Mouse (Mus musculus) bone marrow macrophage, adult 2 months (primary cell): ENCODE data around the gene Cnst. TPM values are rescaled to one million over a fixed set of nuclear protein-coding genes. Genes with fewer than 3 reads are reported as not detected.

Source experiments
- H3K27ac ChIP-seq: 2 replicates; pipeline ENCODE4 v1.5.1; 2012; ENCODE audit warnings: low read depth, low read length; ENCODE audit not compliant: insufficient read depth
- H3K4me1 ChIP-seq: 2 replicates; pipeline ENCODE4 v1.6.1; 2012; ENCODE audit warnings: low read length; ENCODE audit not compliant: control insufficient read depth, insufficient read depth
- H3K4me3 ChIP-seq: 2 replicates; pipeline ENCODE4 v1.5.1; 2012; ENCODE audit warnings: mild to moderate bottlenecking, low read length, moderate library complexity; ENCODE audit not compliant: insufficient read depth
- CTCF ChIP-seq: IDR thresholded peaks from 2 replicates; pipeline ENCODE4 v1.5.1; 2012; ENCODE audit warnings: low read depth, mild to moderate bottlenecking, low read length, moderate library complexity
- POLR2A ChIP-seq: IDR thresholded peaks from 2 replicates; pipeline ENCODE4 v1.6.1; 2012; ENCODE audit warnings: mild to moderate bottlenecking, low read depth, low read length, borderline replicate concordance
- polyA plus RNA-seq: library from polyadenylated mRNA; stranded (reverse); fragments of >200 nt; gene quantifications from 2 replicates; pipeline ENCODE4 v1.2.4, GENCODE M21; 2012; ENCODE audit not compliant: missing spikeins, insufficient read depth, insufficient read length

Gene Cnst
- polyA plus RNA-seq, 1 experiment, result 11.9 TPM

DNA sequence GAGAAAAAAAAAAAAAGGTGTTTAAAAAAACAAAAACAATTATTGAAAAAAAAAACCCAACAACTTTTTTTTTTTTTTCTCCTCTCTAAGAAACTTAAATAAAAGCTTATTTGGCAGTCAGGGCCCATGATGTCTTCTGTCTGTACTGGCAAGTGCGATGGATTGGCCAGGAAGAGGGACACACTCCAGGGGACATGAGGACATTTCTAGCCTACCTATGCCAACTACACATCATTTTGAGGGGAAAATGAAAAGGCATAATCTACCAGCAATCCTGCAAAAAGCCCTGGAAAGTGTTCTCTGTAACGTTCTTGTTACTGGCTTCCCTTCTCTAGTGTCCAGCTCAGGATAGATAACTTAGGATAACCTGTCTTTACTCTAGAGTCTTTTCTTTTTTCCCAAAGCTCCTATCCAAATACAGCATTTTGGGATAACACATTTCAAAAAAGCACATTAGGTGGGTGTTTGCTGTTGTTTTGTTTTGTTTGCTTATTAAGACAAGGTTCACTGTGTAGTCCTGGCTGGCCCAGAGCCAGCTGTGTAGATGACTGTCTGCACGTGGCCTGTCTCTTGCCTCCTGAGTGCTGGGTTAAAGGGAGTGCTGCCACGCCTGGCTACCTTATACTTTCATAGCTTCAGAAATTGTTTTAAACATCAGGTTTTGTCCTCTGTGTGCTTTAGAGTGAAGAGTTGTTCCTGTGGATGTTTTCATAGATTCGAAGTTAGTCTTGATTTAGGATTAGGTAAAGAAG, 7.2 kb downstream of the Cnst start:
- no peak for TF ChIP-seq POLR2A
- TF ChIP-seq CTCF, result no peak
- Histone ChIP-seq H3K4me3 (no peak overlapping the region), H3K4me1 (peaks cover 16% of the 10 kb centered on the region), H3K27ac (no peak overlapping the region)

DNA sequence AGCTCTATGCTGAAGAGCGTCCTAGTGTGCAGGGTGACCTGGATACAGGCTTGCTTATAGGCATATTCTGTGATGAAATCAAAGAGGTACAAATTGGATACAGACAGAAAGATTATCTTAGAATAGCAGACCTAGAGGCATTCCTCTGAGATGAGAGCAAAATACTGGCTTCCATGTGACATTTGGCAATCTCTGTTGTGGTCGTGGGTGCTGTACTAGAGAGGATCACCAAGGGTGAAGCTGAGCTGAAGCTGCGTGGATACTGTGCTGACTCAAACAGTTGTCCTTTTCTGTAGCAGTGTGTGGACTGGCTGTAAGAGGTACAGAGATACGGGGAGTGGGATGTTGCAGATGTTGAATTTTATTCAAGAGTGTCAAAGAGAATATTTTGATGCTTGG, 7.8 kb downstream of the Cnst start:
- no peak overlapping the region for H3K27ac ChIP-seq
- no peak for TF ChIP-seq CTCF
- no peak for TF ChIP-seq POLR2A
- H3K4me1 ChIP-seq, result peaks cover 13% of the 10 kb centered on the region
- H3K4me3 ChIP-seq, result no peak overlapping the region

DNA sequence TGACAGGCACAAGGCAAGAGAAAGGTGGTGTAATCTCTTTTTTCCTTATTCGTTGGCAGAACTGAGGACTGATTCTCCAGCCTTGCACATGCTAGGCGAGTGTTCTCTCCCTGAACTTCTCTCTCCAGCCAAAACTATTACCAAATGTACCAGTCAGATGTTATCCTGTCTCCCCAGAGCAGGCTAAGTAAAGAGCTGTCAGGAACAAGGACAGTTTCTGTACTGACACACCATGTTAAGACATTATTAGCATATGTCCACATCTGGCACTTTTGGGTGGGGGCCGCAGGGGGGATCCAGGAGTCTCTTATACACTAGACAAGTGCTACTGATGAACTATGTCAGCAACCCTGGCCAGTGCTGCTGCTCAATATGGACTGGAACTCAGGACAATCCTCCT, 10.8 kb downstream of the Cnst start:
- Histone ChIP-seq H3K4me3 (no peak overlapping the region), H3K27ac (no peak overlapping the region), H3K4me1 (peaks cover 28% of the 10 kb centered on the region)
- no peak for TF ChIP-seq POLR2A
- no peak for TF ChIP-seq CTCF

DNA sequence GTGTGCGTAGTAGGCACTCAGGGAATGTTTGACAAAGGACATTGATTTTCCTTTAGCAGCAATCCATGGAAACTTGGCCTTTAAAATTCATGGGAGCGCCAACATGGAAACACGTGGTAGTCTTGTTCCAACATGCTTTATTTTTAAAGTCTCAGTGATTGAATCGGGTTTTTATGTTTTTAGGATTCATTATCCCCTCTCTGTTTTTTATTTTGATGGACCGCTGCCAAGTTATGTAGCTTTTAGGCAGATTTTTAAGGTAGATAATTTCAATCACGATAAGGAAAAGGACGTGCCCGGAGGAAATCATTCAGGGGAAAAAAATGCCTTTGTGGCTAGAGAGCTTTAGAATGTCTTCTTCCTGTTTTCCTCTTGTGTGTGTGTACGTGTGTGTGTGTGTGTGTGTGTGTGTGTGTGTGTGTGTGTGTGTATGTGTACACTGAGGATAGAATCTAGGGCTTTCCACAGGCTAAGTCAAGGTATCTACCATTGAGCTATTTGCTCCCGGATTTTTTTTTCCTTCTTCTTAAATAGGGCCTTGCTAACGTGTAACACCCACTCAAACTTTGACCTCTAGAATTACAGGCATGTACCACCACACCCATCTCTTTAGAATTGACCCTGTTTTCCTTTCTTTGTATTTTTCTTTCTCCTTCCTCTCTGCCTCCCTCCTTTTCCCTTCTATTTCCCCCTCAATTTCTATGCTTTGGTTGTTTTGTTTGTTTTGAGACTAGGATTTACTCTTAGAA, 13.4 kb downstream of the Cnst start:
- Histone ChIP-seq H3K4me3 (no peak overlapping the region), H3K4me1 (peaks cover 25% of the 10 kb centered on the region), H3K27ac (no peak overlapping the region)
- TF ChIP-seq POLR2A (no peak), CTCF (no peak)

DNA sequence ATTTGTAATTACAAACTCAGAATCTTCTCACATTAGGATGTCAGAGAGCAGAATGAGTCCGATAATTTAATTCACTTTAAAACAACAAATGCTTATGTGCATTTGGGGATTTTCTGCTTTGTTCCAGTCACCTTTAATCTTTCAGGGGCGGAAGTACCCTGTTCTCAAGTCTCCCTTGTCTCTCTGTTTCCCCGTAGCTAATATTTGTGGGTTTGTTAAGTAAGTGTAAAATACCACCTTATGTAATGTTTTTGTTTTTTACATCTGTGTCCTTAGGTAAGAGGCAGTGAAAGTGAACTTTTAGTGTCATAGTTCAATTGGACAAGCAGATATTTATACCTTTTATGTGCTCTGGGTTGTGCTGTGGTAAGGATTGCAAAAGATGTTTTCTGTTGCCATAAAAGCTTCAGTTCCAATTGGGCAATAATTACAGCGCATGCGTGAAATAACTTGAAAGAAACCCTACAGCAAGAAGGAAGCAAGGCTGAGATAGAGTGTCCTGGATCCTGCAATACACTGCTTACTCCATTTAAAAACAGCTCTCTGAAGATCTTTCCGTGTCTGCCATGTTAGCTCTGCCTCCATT, 14.8 kb downstream of the Cnst start:
- Histone ChIP-seq H3K4me1 (peaks cover 25% of the 10 kb centered on the region), H3K27ac (no peak overlapping the region), H3K4me3 (no peak overlapping the region)
- no peak for TF ChIP-seq POLR2A
- no peak for TF ChIP-seq CTCF

DNA sequence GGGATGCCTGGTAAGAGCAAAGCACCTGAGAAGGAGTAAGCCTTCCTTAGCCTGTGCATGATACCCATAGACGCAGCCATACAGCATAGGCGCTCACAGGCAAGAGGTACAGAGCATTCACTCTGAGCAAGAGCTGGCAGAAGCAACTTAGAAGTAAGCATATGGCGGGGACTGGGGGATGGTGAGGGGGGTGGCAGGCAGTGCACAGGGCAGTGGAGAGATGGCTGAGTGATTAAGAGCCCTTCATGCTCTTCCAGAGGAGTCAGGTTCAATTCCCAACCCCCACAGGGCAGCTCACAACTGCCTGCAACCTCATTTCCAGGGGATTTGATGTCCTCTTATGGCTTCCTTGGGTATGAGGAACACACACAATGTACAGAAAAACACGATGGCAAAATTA, 17.0 kb downstream of the Cnst start:
- no peak overlapping the region for H3K27ac ChIP-seq
- H3K4me1 ChIP-seq, result peaks cover 27% of the 10 kb centered on the region
- no peak overlapping the region for H3K4me3 ChIP-seq
- TF ChIP-seq CTCF (no peak), POLR2A (no peak)

DNA sequence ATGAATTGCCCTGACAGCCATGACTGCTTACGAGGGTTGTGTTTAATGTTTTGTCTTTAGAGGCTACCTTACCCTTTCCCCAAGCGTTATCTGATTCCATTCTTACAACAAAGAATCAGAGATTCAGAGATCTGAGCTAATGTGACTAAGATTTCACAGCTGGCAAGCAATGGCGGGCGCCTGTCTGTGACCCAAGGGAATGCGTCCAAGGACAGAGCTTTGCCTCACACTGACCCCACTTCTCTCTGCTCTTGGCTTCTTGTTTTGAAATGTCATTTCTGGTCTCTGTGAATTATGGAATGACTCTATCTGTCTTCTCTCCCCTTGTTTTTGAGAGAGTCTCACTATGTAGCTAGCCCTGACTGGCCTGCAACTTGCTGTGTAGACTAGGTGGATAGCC, 17.8 kb downstream of the Cnst start:
- Histone ChIP-seq H3K4me1 (peaks cover 27% of the 10 kb centered on the region), H3K4me3 (no peak overlapping the region)

DNA sequence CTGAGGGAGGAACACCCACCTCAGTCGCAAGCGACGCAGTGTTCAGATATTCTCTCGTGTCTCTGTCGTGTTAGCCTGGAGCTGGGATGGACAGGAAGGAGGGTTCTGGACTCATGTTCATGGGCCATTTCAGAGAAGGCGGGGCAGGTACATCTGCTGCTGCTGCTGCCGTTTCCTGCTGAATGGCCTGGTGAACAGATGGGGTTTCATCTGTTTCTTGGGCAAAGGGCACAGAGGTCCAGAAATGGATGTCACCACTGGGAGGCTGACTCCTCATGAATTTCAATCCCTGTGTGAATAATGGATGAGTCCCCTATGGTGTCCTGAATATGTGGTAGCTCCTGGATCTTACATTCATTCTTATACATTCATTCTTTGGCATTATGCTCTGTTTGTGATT, 21.4 kb downstream of the Cnst start:
- H3K4me1 ChIP-seq, result peaks cover 3% of the 10 kb centered on the region
- TF ChIP-seq CTCF, result no peak
- TF ChIP-seq POLR2A, result no peak
- no peak overlapping the region for H3K4me3 ChIP-seq
- no peak overlapping the region for H3K27ac ChIP-seq

More for the DNA sequence above, 17.8 kb downstream of the Cnst start:
- no peak overlapping the region for H3K27ac ChIP-seq
- TF ChIP-seq CTCF (no peak), POLR2A (no peak)

DNA sequence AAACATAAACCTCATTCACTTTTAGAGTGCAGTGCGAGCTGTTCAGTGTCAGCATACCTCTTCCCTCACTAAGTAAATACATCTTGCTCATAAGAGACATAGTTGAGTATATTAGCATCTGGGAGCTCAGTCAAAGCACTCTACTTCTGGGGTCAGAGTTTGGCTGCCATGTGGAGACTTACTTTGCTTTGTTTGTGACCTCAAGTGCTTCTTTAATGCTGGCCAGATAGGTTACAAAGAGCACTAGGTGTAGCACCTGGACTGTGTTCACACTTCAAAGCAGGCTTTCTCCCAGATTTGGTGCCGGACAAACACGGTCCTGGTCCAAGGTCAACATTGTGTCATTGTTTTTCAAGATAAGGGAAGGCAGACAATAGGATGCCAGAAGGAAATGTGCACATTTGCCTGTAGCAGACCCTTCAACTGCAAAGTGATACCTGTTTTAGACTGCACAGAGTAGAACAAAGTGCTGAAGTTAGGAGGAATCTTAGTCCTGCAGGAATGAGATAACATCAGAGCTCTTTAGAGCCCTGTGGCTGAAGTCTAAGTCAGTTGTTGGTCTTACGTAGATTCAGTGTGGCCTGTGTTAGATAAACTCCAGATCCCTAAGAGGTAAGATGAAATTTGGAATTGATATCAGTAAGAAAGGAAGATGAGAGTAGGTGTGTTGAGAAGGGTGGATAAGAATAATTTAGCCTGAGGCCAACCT, 22.7 kb downstream of the Cnst start:
- H3K27ac ChIP-seq, result no peak overlapping the region
- H3K4me1 ChIP-seq, result peaks cover 4% of the 10 kb centered on the region
- no peak overlapping the region for H3K4me3 ChIP-seq
- TF ChIP-seq POLR2A (no peak), CTCF (no peak)

DNA sequence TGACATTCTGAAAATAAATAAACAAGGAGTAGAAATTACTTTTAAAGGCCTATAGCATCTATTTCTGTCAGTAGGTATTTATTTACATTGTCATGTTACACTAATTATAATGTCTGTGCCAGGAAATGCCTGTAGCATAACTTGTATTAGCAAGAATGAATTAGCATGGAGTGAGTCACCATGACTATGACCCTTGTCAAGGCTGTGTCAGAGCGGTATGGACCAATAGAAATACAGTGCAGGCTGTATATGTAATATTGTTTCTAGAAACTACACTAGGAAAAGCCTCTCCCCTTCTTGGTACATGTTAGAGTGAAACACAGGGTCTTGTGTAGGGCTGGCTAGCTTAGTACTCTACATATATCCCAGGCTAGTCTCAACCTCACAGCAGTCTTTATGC, 24.3 kb downstream of the Cnst start:
- no peak overlapping the region for H3K27ac ChIP-seq
- peaks cover 5% of the 10 kb centered on the region for H3K4me1 ChIP-seq
- no peak overlapping the region for H3K4me3 ChIP-seq
- TF ChIP-seq POLR2A (no peak), CTCF (no peak)

DNA sequence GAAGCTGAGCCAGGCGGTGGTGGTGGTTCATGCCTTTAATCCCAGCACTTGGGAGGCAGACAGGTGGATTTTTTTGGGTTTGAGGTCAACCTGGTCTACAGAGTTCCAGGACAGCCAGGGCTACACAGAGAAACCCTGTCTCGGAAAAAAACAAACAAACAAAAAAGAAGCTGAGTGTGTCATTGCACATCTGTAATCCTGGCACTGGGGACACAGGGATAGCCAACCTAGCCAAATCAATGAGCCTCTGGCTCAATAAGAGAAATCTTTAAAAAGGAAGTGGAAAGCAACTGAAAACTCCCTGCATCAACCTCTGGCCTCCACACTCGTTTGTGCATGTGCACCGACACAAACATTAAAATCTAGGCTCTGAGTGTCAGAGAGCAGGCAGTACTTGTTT, 25.5 kb downstream of the Cnst start:
- peaks cover 5% of the 10 kb centered on the region for H3K4me1 ChIP-seq
- no peak overlapping the region for H3K4me3 ChIP-seq
- H3K27ac ChIP-seq, result no peak overlapping the region
- no peak for TF ChIP-seq POLR2A
- no peak for TF ChIP-seq CTCF
